Mouse (Mus musculus) retina, postnatal 1 day (tissue): Measurements from ENCODE around the gene Rras.

ENCODE experiments used
- DNase-seq: peaks from one replicate; pipeline ENCODE4 v3.0.0-alpha.2; 2012

Rras gene

GRCm38 (mm10) chr7:45000539-45001114 is 17.1 kb upstream of the Rras start:
- no peak for DNase-seq

GRCm38 (mm10) chr7:45002440-45002839 is 15.3 kb upstream of the Rras start:
- DNase-seq = no peak

- no peak for DNase-seq
Observed at GRCm38 (mm10) chr7:45004546-45004945, 13.2 kb upstream of the Rras start.

- DNase-seq = no peak
Observed at GRCm38 (mm10) chr7:45005321-45005992, 12.3 kb upstream of the Rras start.

GRCm38 (mm10) chr7:45006503-45006902 is 11.3 kb upstream of the Rras start:
- no peak for DNase-seq

- no peak for DNase-seq
Observed at GRCm38 (mm10) chr7:45007141-45007540, 10.6 kb upstream of the Rras start.

GRCm38 (mm10) chr7:45007846-45008245 is 9.9 kb upstream of the Rras start:
- DNase-seq = no peak

GRCm38 (mm10) chr7:45008411-45008810 is 9.3 kb upstream of the Rras start:
- no peak for DNase-seq

GRCm38 (mm10) chr7:45012011-45012410 is 5.8 kb upstream of the Rras start:
- no peak for DNase-seq

- no peak for DNase-seq
Observed at GRCm38 (mm10) chr7:45012824-45013223, 4.9 kb upstream of the Rras start.

- no peak for DNase-seq
Observed at GRCm38 (mm10) chr7:45013366-45014095, 4.2 kb upstream of the Rras start.

GRCm38 (mm10) chr7:45014096-45014451 is 3.7 kb upstream of the Rras start:
- DNase-seq = no peak

GRCm38 (mm10) chr7:45015344-45015956 is 2.3 kb upstream of the Rras start:
- no peak for DNase-seq

- peak; percentile 100 for DNase-seq
Observed at GRCm38 (mm10) chr7:45015957-45016612, 1.7 kb upstream of the Rras start, which contains the start of gene Scaf1. Gene Scaf1, minus strand, starts transcription at chr7:45016363.

GRCm38 (mm10) chr7:45016761-45017160 is 1.0 kb upstream of the Rras start:
- no peak for DNase-seq

- no peak for DNase-seq
Observed at GRCm38 (mm10) chr7:45019031-45019571, 1.3 kb downstream of the Rras start.

GRCm38 (mm10) chr7:45020225-45020624 is 2.5 kb downstream of the Rras start:
- DNase-seq = no peak

- DNase-seq = peak; percentile 35
Observed at GRCm38 (mm10) chr7:45023711-45024110, 6.0 kb downstream of the Rras start.

GRCm38 (mm10) chr7:45024281-45025248 is 6.8 kb downstream of the Rras start:
- DNase-seq = no peak

GRCm38 (mm10) chr7:45025601-45026220 is 8.0 kb downstream of the Rras start:
- DNase-seq = no peak

GRCm38 (mm10) chr7:45026256-45026655 is 8.5 kb downstream of the Rras start:
- no peak for DNase-seq
